Mouse (Mus musculus): ENCODE results near the gene Tmco2. TPM values are rescaled to one million over a fixed set of nuclear protein-coding genes. Genes with fewer than 3 reads are reported as not detected.

Tmco2 gene
- polyA plus RNA-seq (2014; fragmentation: Illumina TruSeq; extraction: RNeasy Lipid Tissue Mini Kit (QIAGEN cat#74804); ENCODE audit: low read depth, low replicate concordance) = not detected

GRCm38 (mm10) chr4:121109126-121109525 is at the start of gene Tmco2:
Gene Tmco2, minus strand, starts transcription at chr4:121109226.

GRCm38 (mm10) chr4:121097650-121098378 is 11.2 kb downstream of the Tmco2 start, which contains the start of gene Zmpste24:
Gene Zmpste24, minus strand, starts transcription at chr4:121098241.

Other genes starting within 250 kb of the Tmco2 start
- gene Exo5, start 184.2 kb downstream of the Tmco2 start, polyA plus RNA-seq (2014; fragmentation: Illumina TruSeq; extraction: RNeasy Lipid Tissue Mini Kit (QIAGEN cat#74804); ENCODE audit: low read depth, low replicate concordance) = 6.4 TPM
- gene Zfp69, start 157.5 kb downstream of the Tmco2 start, polyA plus RNA-seq (2014; fragmentation: Illumina TruSeq; extraction: RNeasy Lipid Tissue Mini Kit (QIAGEN cat#74804); ENCODE audit: low read depth, low replicate concordance) = 0.58 TPM
- gene Smap2, start 92.0 kb downstream of the Tmco2 start, polyA plus RNA-seq (2014; fragmentation: Illumina TruSeq; extraction: RNeasy Lipid Tissue Mini Kit (QIAGEN cat#74804); ENCODE audit: low read depth, low replicate concordance) = 26.8 TPM
- not detected for gene Col9a2, start 69.8 kb downstream of the Tmco2 start, polyA plus RNA-seq (2014; fragmentation: Illumina TruSeq; extraction: RNeasy Lipid Tissue Mini Kit (QIAGEN cat#74804); ENCODE audit: low read depth, low replicate concordance)
- 214 TPM for gene Zmpste24, start 11.0 kb downstream of the Tmco2 start, polyA plus RNA-seq (2014; fragmentation: Illumina TruSeq; extraction: RNeasy Lipid Tissue Mini Kit (QIAGEN cat#74804); ENCODE audit: low read depth, low replicate concordance)
- 25.0 TPM for gene Rlf, start 105.9 kb upstream of the Tmco2 start, polyA plus RNA-seq (2014; fragmentation: Illumina TruSeq; extraction: RNeasy Lipid Tissue Mini Kit (QIAGEN cat#74804); ENCODE audit: low read depth, low replicate concordance)
- gene Gm12888, start 215.7 kb upstream of the Tmco2 start, polyA plus RNA-seq (2014; fragmentation: Illumina TruSeq; extraction: RNeasy Lipid Tissue Mini Kit (QIAGEN cat#74804); ENCODE audit: low read depth, low replicate concordance) = not detected